Mouse (Mus musculus): ENCODE data around the gene Sept5. TPM values are rescaled to one million over a fixed set of nuclear protein-coding genes. Genes with fewer than 3 reads are reported as not detected.

The Sept5 gene
- polyA plus RNA-seq (2012; rRNA removed; ENCODE audit: low replicate concordance), result 19.6 and 27.6 TPM in 2 replicates

GRCm38 (mm10) chr16:18629390-18630231 is at the start of gene Sept5:
Sept5 (minus strand) TSS chr16:18629954.

GRCm38 (mm10) chr16:18626376-18626878 is 3.3 kb downstream of the Sept5 start, which contains the start of gene Gm49601:
Gm49601 (minus strand) TSS chr16:18626427.

GRCm38 (mm10) chr16:18622019-18622418 is 7.7 kb downstream of the Sept5 start, which contains the start of gene Gp1bb:
Gp1bb (minus strand) TSS chr16:18622403.

GRCm38 (mm10) chr16:18589804-18590790 is 39.7 kb downstream of the Sept5 start, which contains the start of gene Tbx1:
Tbx1 (minus strand) TSS chr16:18590671.

Other genes starting within 250 kb of the Sept5 start
- gene Txnrd2, start 203.6 kb downstream of the Sept5 start, polyA plus RNA-seq (2012; rRNA removed; ENCODE audit: low replicate concordance), result 25.2 and 48.2 TPM in 2 replicates
- gene Comt, start 203.1 kb downstream of the Sept5 start, polyA plus RNA-seq (2012; rRNA removed; ENCODE audit: low replicate concordance), result 612 and 1,090 TPM in 2 replicates
- gene Gnb1l, start 131.2 kb downstream of the Sept5 start, polyA plus RNA-seq (2012; rRNA removed; ENCODE audit: low replicate concordance), result 8.7 and 18.0 TPM in 2 replicates
- gene Rtl10, start 131.1 kb downstream of the Sept5 start, polyA plus RNA-seq (2012; rRNA removed; ENCODE audit: low replicate concordance), result 2.6 and 15.8 TPM in 2 replicates
- 0.42 and 4.2 TPM in 2 replicates for gene Tbx1, start 39.3 kb downstream of the Sept5 start, polyA plus RNA-seq (2012; rRNA removed; ENCODE audit: low replicate concordance)
- gene Gp1bb, start 7.6 kb downstream of the Sept5 start, polyA plus RNA-seq (2012; rRNA removed; ENCODE audit: low replicate concordance), result 0.78 and 1.3 TPM in 2 replicates
- gene Gm49601, start 3.5 kb downstream of the Sept5 start, polyA plus RNA-seq (2012; rRNA removed; ENCODE audit: low replicate concordance), result 5.4 and 14.4 TPM in 2 replicates
- 86.2 and 284 TPM in 2 replicates for gene Cldn5, start 146.9 kb upstream of the Sept5 start, polyA plus RNA-seq (2012; rRNA removed; ENCODE audit: low replicate concordance)
- gene Ufd1, start 181.8 kb upstream of the Sept5 start, polyA plus RNA-seq (2012; rRNA removed; ENCODE audit: low replicate concordance), result 54.3 and 54.4 TPM in 2 replicates
- 9.6 and 12.8 TPM in 2 replicates for gene Cdc45, start 182.0 kb upstream of the Sept5 start, polyA plus RNA-seq (2012; rRNA removed; ENCODE audit: low replicate concordance)
- gene 2510002D24Rik, start 206.6 kb upstream of the Sept5 start, polyA plus RNA-seq (2012; rRNA removed; ENCODE audit: low replicate concordance), result 48.1 and 50.2 TPM in 2 replicates
- 0.21 and 1.7 TPM in 2 replicates for gene Gm28539, start 206.6 kb upstream of the Sept5 start, polyA plus RNA-seq (2012; rRNA removed; ENCODE audit: low replicate concordance)
- 15.2 and 21.6 TPM in 2 replicates for gene Mrpl40, start 246.9 kb upstream of the Sept5 start, polyA plus RNA-seq (2012; rRNA removed; ENCODE audit: low replicate concordance)
- gene Hira, start 247.1 kb upstream of the Sept5 start, polyA plus RNA-seq (2012; rRNA removed; ENCODE audit: low replicate concordance), result 37.5 and 71.3 TPM in 2 replicates